21 mouse cellular contexts compared by ENCODE assay signal in genomic region chr13:82902160-82902559, GRCm38 (mm10).
"Had no signal": no experiment of that assay in that cellular context is flagged by ENCODE, and none has a peak within 500 bp of the region (broad histone marks: within the 10 kb centered on the region; RNA-seq: fewer than 3 reads in every experiment).

No protein-coding gene starts in this region.

- H3K36me3 ChIP-seq: limb, embryonic 10.5 days; limb, embryonic 13.5 days; liver, embryonic 12.5 days; liver, embryonic 15.5 days; midbrain, embryonic 13.5 days had no signal

- H3K4me1 ChIP-seq: limb, embryonic 10.5 days; limb, embryonic 13.5 days; liver, embryonic 12.5 days; liver, embryonic 15.5 days; midbrain, embryonic 13.5 days had no signal

- ATAC-seq: liver, embryonic 12.5 days; midbrain, embryonic 13.5 days; midbrain, embryonic 16.5 days had no signal

- H3K4me3 ChIP-seq: layer of hippocampus, adult 2 months; limb, embryonic 10.5 days; limb, embryonic 13.5 days; liver, embryonic 12.5 days; liver, embryonic 15.5 days; midbrain, embryonic 13.5 days had no signal

- H3K27me3 ChIP-seq: limb, embryonic 13.5 days; liver, embryonic 12.5 days; liver, embryonic 15.5 days; midbrain, embryonic 13.5 days had no signal

- DNase-seq: kidney, postnatal 25 days; layer of hippocampus, adult 9-11 months; liver; lung, adult 18-20 months; lung, postnatal 14 days; right cerebral cortex, adult 18-20 months; right cerebral cortex, postnatal 14 days; right cerebral cortex, postnatal 4 days; thymus, adult 2 months; thymus, postnatal 14 days; thymus, postnatal 4 days had no signal

- H3K27ac ChIP-seq: kidney, postnatal 0 days; layer of hippocampus, adult 2 months; limb, embryonic 10.5 days; limb, embryonic 13.5 days; liver, embryonic 12.5 days; liver, embryonic 15.5 days; macrophage; midbrain, embryonic 13.5 days; stomach, postnatal 0 days had no signal

- H3K4me2 ChIP-seq: limb, embryonic 13.5 days; liver, embryonic 12.5 days; liver, embryonic 15.5 days; midbrain, embryonic 13.5 days had no signal

- H3K9ac ChIP-seq: limb, embryonic 13.5 days; liver, embryonic 12.5 days; liver, embryonic 15.5 days; midbrain, embryonic 13.5 days had no signal

- H3K9me3 ChIP-seq: limb, embryonic 10.5 days; limb, embryonic 13.5 days; liver, embryonic 12.5 days; liver, embryonic 15.5 days; midbrain, embryonic 13.5 days had no signal
